Mouse (Mus musculus) testis, adult 2 months (tissue): ENCODE data around the gene Mast4. TPM values are rescaled to one million over a fixed set of nuclear protein-coding genes. Genes with fewer than 3 reads are reported as not detected.

Experiments used
- H3K27ac ChIP-seq: fragments of 200-500 bp; 2 replicates; pipeline ENCODE4 v1.5.1; 2012; ENCODE audit warnings: low read depth, low read length; ENCODE audit not compliant: control insufficient read depth, insufficient read depth
- H3K27me3 ChIP-seq: fragments of 200-500 bp; 2 replicates; pipeline ENCODE4 v1.6.1; 2012; ENCODE audit warnings: mild to moderate bottlenecking, low read length, moderate library complexity; ENCODE audit not compliant: control insufficient read depth, insufficient read depth
- H3K36me3 ChIP-seq: fragments of 200-500 bp; 2 replicates; pipeline ENCODE4 v1.6.1; 2012; ENCODE audit warnings: mild to moderate bottlenecking, low read length; ENCODE audit not compliant: control insufficient read depth, insufficient read depth
- H3K4me1 ChIP-seq: fragments of 200-500 bp; 2 replicates; pipeline ENCODE4 v1.6.1; 2012; ENCODE audit warnings: low read length; ENCODE audit not compliant: control insufficient read depth, insufficient read depth
- H3K4me3 ChIP-seq: fragments of 200-500 bp; 2 replicates; pipeline ENCODE4 v1.5.1; 2012; ENCODE audit warnings: low read depth, mild to moderate bottlenecking, low read length, moderate library complexity, mixed read lengths; ENCODE audit not compliant: control insufficient read depth
- CTCF ChIP-seq: fragments of 200-500 bp; IDR thresholded peaks from 2 replicates; pipeline ENCODE4 v1.5.1; 2012; ENCODE audit warnings: low read depth, mild to moderate bottlenecking, inconsistent platforms, low read length, moderate library complexity; ENCODE audit not compliant: control insufficient read depth, insufficient read depth, insufficient replicate concordance
- POLR2A ChIP-seq: fragments of 200-500 bp; IDR thresholded peaks from 2 replicates; pipeline ENCODE4 v1.6.1; 2012; ENCODE audit warnings: low read depth, mild to moderate bottlenecking, inconsistent platforms, low read length, moderate library complexity; ENCODE audit not compliant: control insufficient read depth
- polyA plus RNA-seq: library from polyadenylated mRNA; depleted of rRNA; stranded (reverse); fragments of >200 nt; gene quantifications from 2 replicates; pipeline ENCODE4 v1.2.3, GENCODE M21; 2012

Mast4 gene
- polyA plus RNA-seq, 1 experiment: 5.3 TPM

GRCm38 (mm10) chr13:102957508-102958272 is 376.6 kb downstream of the Mast4 start:
- no peak overlapping the region for H3K27ac ChIP-seq
- H3K36me3 ChIP-seq: no peaks in the 10 kb centered on the region
- H3K4me1 ChIP-seq: no peaks in the 10 kb centered on the region
- TF ChIP-seq CTCF (no peak), POLR2A (no peak)
- H3K27me3 ChIP-seq: no peaks in the 10 kb centered on the region
- no peak overlapping the region for H3K4me3 ChIP-seq

DNA sequence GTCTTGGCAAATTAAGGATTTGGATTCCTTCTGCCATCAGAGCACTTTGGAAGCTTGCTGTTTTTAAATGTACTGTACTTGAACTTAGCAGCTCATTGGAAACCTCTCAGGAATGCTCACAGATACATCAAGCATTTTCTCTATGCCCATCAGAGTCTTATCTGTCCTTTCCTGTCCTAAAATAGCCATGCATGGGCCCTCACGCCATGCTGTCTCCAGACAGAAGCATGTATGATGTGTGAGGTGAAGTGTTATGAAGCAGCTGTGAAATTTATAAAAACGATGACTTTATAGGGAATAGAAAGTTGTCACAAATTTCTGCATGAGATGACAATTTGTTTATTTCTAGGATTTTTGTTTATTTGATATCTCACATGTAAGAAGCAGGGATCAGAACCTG is 378.8 kb downstream of the Mast4 start:
- no peaks in the 10 kb centered on the region for H3K4me1 ChIP-seq
- no peaks in the 10 kb centered on the region for H3K36me3 ChIP-seq
- H3K4me3 ChIP-seq: no peak overlapping the region
- H3K27ac ChIP-seq: no peak overlapping the region
- no peaks in the 10 kb centered on the region for H3K27me3 ChIP-seq
- no peak for TF ChIP-seq CTCF
- TF ChIP-seq POLR2A: no peak

DNA sequence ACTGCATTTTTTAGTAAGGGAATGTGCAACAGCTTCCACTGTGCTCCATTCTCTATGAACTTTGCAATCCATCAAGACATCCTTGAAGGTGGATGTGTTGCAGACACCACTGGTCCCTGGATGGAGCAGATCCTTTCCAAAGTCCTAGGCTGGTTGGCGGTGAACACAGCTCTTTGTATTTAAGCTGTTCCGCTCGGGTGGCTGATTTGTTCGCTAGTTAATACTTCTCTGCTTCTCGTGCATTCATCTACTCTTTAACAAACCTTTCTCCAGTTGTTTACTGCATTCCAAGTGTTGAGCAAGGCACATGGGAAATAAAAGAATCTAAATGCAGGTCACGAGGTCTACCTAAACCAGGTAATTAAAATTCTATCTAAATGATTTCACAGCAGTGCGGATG is 384.5 kb downstream of the Mast4 start:
- Histone ChIP-seq H3K27ac (no peak overlapping the region), H3K4me1 (no peaks in the 10 kb centered on the region), H3K36me3 (no peaks in the 10 kb centered on the region), H3K27me3 (no peaks in the 10 kb centered on the region), H3K4me3 (no peak overlapping the region)
- TF ChIP-seq POLR2A: no peak

DNA sequence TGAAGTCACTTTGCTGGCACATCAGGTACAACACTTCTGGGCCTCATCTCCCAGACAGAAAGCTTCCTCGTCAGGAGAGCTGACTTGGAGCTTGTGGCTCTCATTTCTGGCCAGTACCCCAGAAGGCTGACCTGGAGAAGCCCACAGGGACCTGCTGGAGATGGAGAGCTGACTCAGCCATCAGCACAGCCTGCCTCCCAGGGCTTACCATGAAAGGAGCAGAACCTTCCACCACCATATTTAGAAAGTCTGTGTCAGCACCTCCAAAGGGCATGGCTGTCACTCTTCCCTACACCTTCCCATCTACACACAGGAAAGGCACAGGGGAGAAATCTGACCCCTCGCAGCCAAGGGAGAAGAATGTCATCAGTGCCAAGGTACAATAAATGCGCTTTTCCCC is 385.3 kb downstream of the Mast4 start:
- Histone ChIP-seq H3K4me1 (no peaks in the 10 kb centered on the region), H3K27ac (no peak overlapping the region), H3K4me3 (no peak overlapping the region), H3K27me3 (no peaks in the 10 kb centered on the region), H3K36me3 (no peaks in the 10 kb centered on the region)
- no peak for TF ChIP-seq CTCF
- no peak for TF ChIP-seq POLR2A

DNA sequence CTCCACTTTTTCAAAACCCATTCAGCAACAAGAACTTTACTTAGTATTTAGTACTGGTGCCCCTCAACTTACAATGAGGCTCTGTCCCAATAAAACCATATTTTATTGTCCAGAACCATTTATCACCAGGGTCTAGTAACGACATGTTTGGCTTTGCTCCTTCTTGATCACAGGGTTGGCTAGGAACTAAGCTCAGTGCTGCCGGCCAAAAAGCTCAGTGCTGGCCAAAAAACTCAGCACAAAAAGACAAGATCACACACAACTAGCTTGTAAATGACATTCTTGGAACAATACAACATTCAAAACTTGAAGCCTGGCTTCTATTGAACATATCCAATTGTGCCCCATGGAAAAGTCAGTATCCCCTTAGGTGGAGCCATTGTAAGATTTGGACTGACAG is 386.8 kb downstream of the Mast4 start:
- Histone ChIP-seq H3K27me3 (no peaks in the 10 kb centered on the region), H3K4me1 (no peaks in the 10 kb centered on the region), H3K27ac (no peak overlapping the region), H3K4me3 (no peak overlapping the region), H3K36me3 (no peaks in the 10 kb centered on the region)
- no peak for TF ChIP-seq POLR2A
- no peak for TF ChIP-seq CTCF

GRCm38 (mm10) chr13:102946024-102946821 is 388.1 kb downstream of the Mast4 start:
- H3K4me3 ChIP-seq: no peak overlapping the region
- TF ChIP-seq CTCF (no peak), POLR2A (no peak)
- no peaks in the 10 kb centered on the region for H3K27me3 ChIP-seq
- no peaks in the 10 kb centered on the region for H3K36me3 ChIP-seq
- H3K4me1 ChIP-seq: no peaks in the 10 kb centered on the region
- no peak overlapping the region for H3K27ac ChIP-seq

GRCm38 (mm10) chr13:102945450-102945849 is 388.8 kb downstream of the Mast4 start:
- no peaks in the 10 kb centered on the region for H3K4me1 ChIP-seq
- no peaks in the 10 kb centered on the region for H3K27me3 ChIP-seq
- H3K27ac ChIP-seq: no peak overlapping the region
- no peak overlapping the region for H3K4me3 ChIP-seq
- TF ChIP-seq CTCF (no peak), POLR2A (no peak)
- H3K36me3 ChIP-seq: no peaks in the 10 kb centered on the region

- H3K4me1 ChIP-seq: no peaks in the 10 kb centered on the region
- TF ChIP-seq POLR2A (no peak), CTCF (no peak)
- H3K27me3 ChIP-seq: no peaks in the 10 kb centered on the region
- no peak overlapping the region for H3K4me3 ChIP-seq
- no peaks in the 10 kb centered on the region for H3K36me3 ChIP-seq
- no peak overlapping the region for H3K27ac ChIP-seq
Measured at GRCm38 (mm10) chr13:102944516-102944915, 389.8 kb downstream of the Mast4 start.
